Mouse (Mus musculus) heart, embryonic 12.5 days (tissue): ENCODE measurements at regions not wholly inside any gene's neighbourhood (a gene's known extent, or its start where the extent isn't known, plus 50 kb on each side); places are given as distances from the start of the nearest gene placed in this dataset.

Source experiments
- ATAC-seq: fragments of 200-750 bp; cut with Nextera tagmentation; 2 replicates; pipeline ENCODE4 v1.8.0; 2017; ENCODE audit warnings: moderate TSS enrichment, moderate library complexity; ENCODE audit not compliant: insufficient number of reproducible peaks, low FRiP score
- H3K27ac ChIP-seq: fragments of 300-500 bp; sonication (generic); 2 replicates; pipeline ENCODE4 v1.5.1; 2016; ENCODE audit warnings: mild to moderate bottlenecking, moderate library complexity; ENCODE audit not compliant: poor library complexity, severe bottlenecking
- H3K27me3 ChIP-seq: fragments of 300-500 bp; sonication (generic); replicated peaks from 2 replicates; pipeline ENCODE4 v1.6.1; 2016; ENCODE audit warnings: mild to moderate bottlenecking, moderate library complexity
- H3K36me3 ChIP-seq: fragments of 300-500 bp; sonication (generic); 2 replicates; pipeline ENCODE4 v1.6.1; 2016; ENCODE audit warnings: mild to moderate bottlenecking, moderate library complexity
- H3K4me1 ChIP-seq: fragments of 300-500 bp; sonication (generic); replicated peaks from 2 replicates; pipeline ENCODE4 v1.6.1; 2016; ENCODE audit warnings: mild to moderate bottlenecking
- H3K4me2 ChIP-seq: fragments of 300-500 bp; sonication (generic); 2 replicates; pipeline ENCODE4 v1.6.1; 2016; ENCODE audit warnings: mild to moderate bottlenecking, moderate library complexity
- H3K4me3 ChIP-seq: fragments of 300-500 bp; sonication (generic); 2 replicates; pipeline ENCODE4 v1.5.1; 2016; ENCODE audit warnings: mild to moderate bottlenecking
- H3K9ac ChIP-seq: fragments of 300-500 bp; sonication (generic); 2 replicates; pipeline ENCODE4 v1.6.1; 2016; ENCODE audit warnings: mild to moderate bottlenecking, moderate library complexity
- H3K9me3 ChIP-seq: fragments of 300-500 bp; sonication (generic); replicated peaks from 2 replicates; pipeline ENCODE4 v1.6.1; 2016; ENCODE audit warnings: mild to moderate bottlenecking, moderate library complexity
- WGBS: fragments of 180-500 bp; shearing (Covaris S2); methylation state at CpG from one replicate; pipeline ENCODE4 v1.1.7; 2016; 5-methylcytosine and 5-hydroxymethylcytosine counted together

GRCm38 (mm10) chr12:16225428-16225827 is 385.3 kb downstream of the Lpin1 start:
- Histone ChIP-seq H3K27ac (no peak overlapping the region), H3K36me3 (no peaks in the 10 kb centered on the region), H3K4me2 (no peak overlapping the region), H3K4me1 (peaks cover 10% of the 10 kb centered on the region), H3K27me3 (no peaks in the 10 kb centered on the region), H3K4me3 (no peak overlapping the region), H3K9ac (no peak overlapping the region), H3K9me3 (no peaks in the 10 kb centered on the region)
- ATAC-seq, result no peak
- 81% methylated on average over 2 of the region's 2 CpGs for WGBS

DNA sequence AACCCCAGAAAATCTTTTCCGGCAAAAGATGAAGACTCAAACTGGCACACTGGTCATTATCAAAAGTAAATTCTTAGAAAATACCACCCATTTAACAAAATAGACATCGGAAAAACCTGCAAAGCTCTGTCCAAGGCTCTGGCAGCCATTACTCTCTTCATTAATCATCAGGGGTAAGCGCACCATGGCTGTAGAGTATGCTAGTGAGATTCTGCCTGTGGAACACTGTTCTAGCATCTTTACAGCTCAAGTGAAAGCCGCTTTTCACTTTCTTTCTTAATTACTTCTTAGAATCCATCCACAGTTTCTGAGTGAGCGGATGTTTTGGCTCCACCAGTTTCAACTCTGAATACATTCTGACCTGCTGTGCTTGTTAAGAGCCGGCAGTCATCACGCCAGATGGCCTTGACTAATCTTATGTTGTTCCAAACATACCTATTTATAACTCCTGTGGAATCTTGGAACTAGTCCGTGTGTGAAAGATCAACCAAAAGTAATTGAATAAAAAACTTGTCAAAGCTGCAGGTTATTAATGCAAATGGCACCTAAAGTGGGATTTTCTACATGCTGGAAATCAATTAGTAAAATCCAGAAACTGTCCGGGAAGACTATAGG is 387.8 kb downstream of the Lpin1 start:
- H3K9me3 ChIP-seq, result no peaks in the 10 kb centered on the region
- ATAC-seq, result no peak
- no peaks in the 10 kb centered on the region for H3K27me3 ChIP-seq
- 47% methylated on average over 9 of the region's 9 CpGs for WGBS
- no peak overlapping the region for H3K4me2 ChIP-seq
- no peak overlapping the region for H3K27ac ChIP-seq
- no peak overlapping the region for H3K9ac ChIP-seq
- H3K4me3 ChIP-seq, result no peak overlapping the region
- no peaks in the 10 kb centered on the region for H3K36me3 ChIP-seq
- H3K4me1 ChIP-seq, result peaks cover 10% of the 10 kb centered on the region

GRCm38 (mm10) chr12:16222205-16222604 is 388.6 kb downstream of the Lpin1 start:
- Histone ChIP-seq H3K36me3 (no peaks in the 10 kb centered on the region), H3K9ac (no peak overlapping the region), H3K4me3 (no peak overlapping the region), H3K9me3 (no peaks in the 10 kb centered on the region), H3K27ac (no peak overlapping the region), H3K4me2 (no peak overlapping the region), H3K4me1 (peaks cover 10% of the 10 kb centered on the region), H3K27me3 (no peaks in the 10 kb centered on the region)
- ATAC-seq, result no peak

- Histone ChIP-seq H3K9ac (no peak overlapping the region), H3K4me3 (no peak overlapping the region), H3K27me3 (no peaks in the 10 kb centered on the region), H3K27ac (no peak overlapping the region), H3K9me3 (no peaks in the 10 kb centered on the region), H3K4me2 (no peak overlapping the region), H3K36me3 (no peaks in the 10 kb centered on the region), H3K4me1 (peaks cover 10% of the 10 kb centered on the region)
- no peak for ATAC-seq
- WGBS, result 71% methylated on average over 1 of the region's 1 CpGs
These were observed 389.6 kb downstream of the Lpin1 start for GRCm38 (mm10) chr12:16221142-16221541.

GRCm38 (mm10) chr12:16220561-16220960 is 390.2 kb downstream of the Lpin1 start:
- H3K27me3 ChIP-seq, result no peaks in the 10 kb centered on the region
- H3K9ac ChIP-seq, result no peak overlapping the region
- H3K27ac ChIP-seq, result no peak overlapping the region
- 87% methylated on average over 3 of the region's 3 CpGs for WGBS
- H3K4me3 ChIP-seq, result no peak overlapping the region
- ATAC-seq, result no peak
- no peaks in the 10 kb centered on the region for H3K36me3 ChIP-seq
- peaks cover 10% of the 10 kb centered on the region for H3K4me1 ChIP-seq
- H3K9me3 ChIP-seq, result no peaks in the 10 kb centered on the region
- no peak overlapping the region for H3K4me2 ChIP-seq

DNA sequence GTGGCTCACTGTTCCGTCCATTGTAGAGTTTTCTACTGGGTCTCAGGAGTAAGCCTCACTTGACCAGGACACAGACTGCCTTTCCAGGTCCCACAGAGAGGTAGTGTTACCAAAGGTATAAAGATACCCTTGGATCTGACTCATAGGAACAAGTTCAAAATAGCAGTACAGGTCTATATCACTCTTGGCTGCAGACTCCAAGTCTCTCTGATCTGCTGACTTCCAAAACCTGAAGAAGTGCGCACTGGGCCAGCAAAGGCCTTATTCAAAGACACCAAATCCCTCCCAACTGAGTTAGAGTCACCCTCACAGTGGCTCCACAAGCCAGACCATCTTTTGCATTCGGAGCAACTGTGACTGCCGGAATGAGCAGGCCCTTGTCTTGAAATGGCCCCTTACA is 391.9 kb downstream of the Lpin1 start:
- Histone ChIP-seq H3K4me3 (no peak overlapping the region), H3K4me2 (no peak overlapping the region), H3K4me1 (peaks cover 10% of the 10 kb centered on the region), H3K27ac (no peak overlapping the region), H3K9ac (no peak overlapping the region), H3K9me3 (no peaks in the 10 kb centered on the region), H3K36me3 (no peaks in the 10 kb centered on the region), H3K27me3 (no peaks in the 10 kb centered on the region)
- no peak for ATAC-seq
- 86% methylated on average over 4 of the region's 4 CpGs for WGBS

GRCm38 (mm10) chr12:16210553-16210952 is 393.8 kb upstream of the Trib2 start:
- Histone ChIP-seq H3K36me3 (no peaks in the 10 kb centered on the region), H3K9ac (no peak overlapping the region), H3K27me3 (no peaks in the 10 kb centered on the region), H3K4me3 (no peak overlapping the region), H3K4me2 (no peak overlapping the region), H3K27ac (no peak overlapping the region), H3K9me3 (0 out of 2 replicates have a peak, but pooled peaks cover 3% of the 10 kb centered on the region), H3K4me1 (peaks cover 10% of the 10 kb centered on the region)
- WGBS, result 13% methylated on average over 4 of the region's 4 CpGs
- no peak for ATAC-seq

DNA sequence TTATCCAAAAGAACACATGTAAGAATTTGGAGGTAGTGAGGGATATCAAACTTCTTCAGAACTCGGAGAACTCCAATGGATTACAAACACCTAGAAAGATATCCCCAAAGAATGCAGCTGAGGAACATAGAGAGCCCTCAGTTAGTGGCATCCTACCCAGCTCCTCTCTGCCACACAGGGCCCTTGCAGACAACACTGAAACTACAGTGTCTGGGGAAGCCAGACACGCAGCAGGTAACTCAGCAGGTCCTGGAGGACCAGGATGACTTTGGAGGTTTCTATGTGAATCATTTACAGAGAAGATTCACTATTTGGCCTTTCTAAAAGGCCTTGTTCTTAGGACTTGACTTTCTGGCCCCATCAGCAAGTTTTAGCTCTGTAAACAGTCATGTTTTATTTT is 393.4 kb upstream of the Trib2 start:
- H3K27ac ChIP-seq, result no peak overlapping the region
- WGBS, result 40% methylated on average over 2 of the region's 2 CpGs
- no peaks in the 10 kb centered on the region for H3K36me3 ChIP-seq
- 0 out of 2 replicates have a peak, but pooled peaks cover 5% of the 10 kb centered on the region for H3K9me3 ChIP-seq
- no peaks in the 10 kb centered on the region for H3K27me3 ChIP-seq
- no peak for ATAC-seq
- no peak overlapping the region for H3K9ac ChIP-seq
- no peak overlapping the region for H3K4me3 ChIP-seq
- H3K4me1 ChIP-seq, result peaks cover 10% of the 10 kb centered on the region
- H3K4me2 ChIP-seq, result no peak overlapping the region

- Histone ChIP-seq H3K9ac (no peak overlapping the region), H3K27ac (no peak overlapping the region), H3K4me2 (no peak overlapping the region), H3K4me1 (0 out of 2 replicates have a peak, but pooled peaks cover 3% of the 10 kb centered on the region), H3K4me3 (no peak overlapping the region), H3K9me3 (0 out of 2 replicates have a peak, but pooled peaks cover 5% of the 10 kb centered on the region), H3K27me3 (no peaks in the 10 kb centered on the region), H3K36me3 (no peaks in the 10 kb centered on the region)
- ATAC-seq, result no peak
- WGBS, result 60% methylated on average over 4 of the region's 4 CpGs
These were observed 388.2 kb upstream of the Trib2 start for GRCm38 (mm10) chr12:16204941-16205340.

- Histone ChIP-seq H3K27ac (no peak overlapping the region), H3K4me2 (no peak overlapping the region), H3K4me1 (no peaks in the 10 kb centered on the region), H3K36me3 (no peaks in the 10 kb centered on the region), H3K27me3 (no peaks in the 10 kb centered on the region), H3K4me3 (no peak overlapping the region), H3K9me3 (no peaks in the 10 kb centered on the region), H3K9ac (no peak overlapping the region)
- ATAC-seq, result no peak
- WGBS, result 91% methylated on average over 2 of the region's 2 CpGs
These were observed 380.2 kb upstream of the Trib2 start for GRCm38 (mm10) chr12:16196917-16197316.

GRCm38 (mm10) chr12:16191803-16192389 is 375.2 kb upstream of the Trib2 start:
- no peak for ATAC-seq

DNA sequence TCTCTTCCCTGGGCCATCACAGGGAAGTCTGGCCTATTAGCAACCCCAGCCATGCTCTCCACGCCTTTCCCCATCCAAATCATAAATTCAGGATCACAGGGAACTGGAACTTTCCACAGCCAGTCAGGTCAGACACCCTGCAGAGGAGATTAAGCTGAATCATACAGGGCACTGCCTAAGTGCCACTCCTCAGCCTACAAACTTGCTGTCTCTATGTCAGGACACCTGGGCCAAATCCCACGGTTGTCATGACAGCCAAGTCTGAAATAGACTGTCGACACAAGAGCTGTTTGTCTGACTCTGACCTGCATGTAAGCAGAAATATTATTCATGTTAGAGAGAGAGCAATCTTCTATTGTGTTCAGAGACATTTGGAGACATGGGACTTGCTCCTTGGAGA is 374.0 kb upstream of the Trib2 start:
- H3K9me3 ChIP-seq, result no peaks in the 10 kb centered on the region
- peaks cover 4% of the 10 kb centered on the region for H3K27me3 ChIP-seq
- H3K9ac ChIP-seq, result no peak overlapping the region

More at GRCm38 (mm10) chr12:16191803-16192389, 375.2 kb upstream of the Trib2 start:
- Histone ChIP-seq H3K36me3 (no peaks in the 10 kb centered on the region), H3K4me1 (peaks cover 5% of the 10 kb centered on the region), H3K27ac (no peak overlapping the region), H3K9me3 (no peaks in the 10 kb centered on the region), H3K4me2 (no peak overlapping the region), H3K27me3 (peaks cover 4% of the 10 kb centered on the region), H3K4me3 (no peak overlapping the region), H3K9ac (no peak overlapping the region)
- WGBS, result 76% methylated on average over 3 of the region's 3 CpGs

More for the DNA sequence above, 374.0 kb upstream of the Trib2 start:
- H3K4me2 ChIP-seq, result no peak overlapping the region
- no peak overlapping the region for H3K4me3 ChIP-seq
- ATAC-seq, result no peak
- no peaks in the 10 kb centered on the region for H3K36me3 ChIP-seq
- H3K4me1 ChIP-seq, result peaks cover 15% of the 10 kb centered on the region
- H3K27ac ChIP-seq, result no peak overlapping the region
- WGBS, result 42% methylated on average over 3 of the region's 3 CpGs
